Mouse (Mus musculus) lung, postnatal 0 days (tissue): ENCODE data around the gene Synj2.

Experiments used
- CTCF ChIP-seq: IDR thresholded peaks from 2 replicates; pipeline ENCODE4 v1.5.1; 2016; ENCODE audit warnings: antibody characterized with exemption, mild to moderate bottlenecking
- EP300 ChIP-seq: IDR thresholded peaks from 2 replicates; pipeline ENCODE4 v1.6.1; 2016; ENCODE audit warnings: antibody characterized with exemption, mild to moderate bottlenecking, control low read depth

DNA sequence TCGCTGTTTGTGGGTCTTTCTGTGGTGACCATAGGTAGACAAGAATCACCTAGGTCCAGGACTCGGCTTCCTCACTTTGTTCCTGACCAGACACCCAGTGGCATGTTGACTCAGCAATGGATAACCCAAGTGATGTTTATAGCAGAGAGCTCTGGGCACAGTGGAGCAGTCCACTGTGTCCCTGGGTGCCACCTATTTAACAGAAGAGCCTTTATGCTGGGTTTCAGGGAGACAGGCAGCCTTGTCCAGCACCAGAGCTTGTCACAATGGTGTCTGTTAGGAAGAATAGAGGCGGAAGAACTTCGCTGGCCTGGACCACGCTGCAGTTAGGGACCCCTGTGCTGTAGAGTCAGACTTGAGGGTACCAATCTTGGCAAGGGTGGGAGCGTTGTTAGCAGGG lies 61.5 kb downstream of the Synj2 start:
- TF ChIP-seq CTCF, result no peak
- no peak for TF ChIP-seq EP300
